Mouse (Mus musculus): Measurements from ENCODE around the gene Ak5.

GRCm38 (mm10) chr3:152689105-152689504 lies 20.9 kb upstream of the Ak5 start:
- no peak for TF ChIP-seq CTCF (IDR thresholded peaks at IDR 0.05; ENCODE audit: borderline replicate concordance, extremely low read depth, insufficient read depth, insufficient read length)
- TF ChIP-seq POLR2A (IDR thresholded peaks at IDR 0.05; ENCODE audit: borderline replicate concordance, extremely low read depth, insufficient read depth, insufficient read length, poor library complexity, severe bottlenecking): no peak

Data from brain, embryonic 14.5 days (tissue).